Mouse (Mus musculus): Measurements from ENCODE around the gene Sfxn2. TPM values are rescaled to one million over a fixed set of nuclear protein-coding genes. Genes with fewer than 3 reads are reported as not detected.

Gene Sfxn2
- total and polyA plus RNA-seq, 2 experiments from 2014 or later = 4.2 to 5.1 TPM

- Histone ChIP-seq H3K9ac (replicated peaks; ENCODE audit: low read depth, low read length) (no peak overlapping the region), H3K4me1 (ENCODE audit: control insufficient read depth, insufficient read depth) (no peaks in the 10 kb centered on the region), H3K27me3 (ENCODE audit: control insufficient read depth, insufficient read depth, low read length) (no peaks in the 10 kb centered on the region), H3K4me3 (ENCODE audit: low read depth, low read length) (no peak overlapping the region), H3K9me3 (replicated peaks; ENCODE audit: control insufficient read depth, low read length) (no peaks in the 10 kb centered on the region), H3K36me3 (replicated peaks; ENCODE audit: control insufficient read depth, insufficient read depth, low read length) (peaks cover 41% of the 10 kb centered on the region), H3K27ac (ENCODE audit: low read depth) (no peak overlapping the region), H3K4me2 (ENCODE audit: low read depth, low read length) (no peak overlapping the region)
- WGBS = 86% methylated on average over 4 of the region's 4 CpGs
- no peak for ATAC-seq (ENCODE audit: insufficient read depth, low read depth)
- no peak for DNase-seq (ENCODE audit: low spot score)
- no peak for TF ChIP-seq CTCF (IDR thresholded peaks at IDR 0.05; ENCODE audit: low read depth)
- TF ChIP-seq EP300 (IDR thresholded peaks at IDR 0.05; ENCODE audit: low read depth) = no peak
Measured at GRCm38 (mm10) chr19:46550385-46550784, 22.8 kb upstream of the Sfxn2 start.

GRCm38 (mm10) chr19:46552496-46552895 is 20.7 kb upstream of the Sfxn2 start:
- H3K27me3 ChIP-seq (ENCODE audit: control insufficient read depth, insufficient read depth, low read length) = no peaks in the 10 kb centered on the region
- H3K9me3 ChIP-seq (replicated peaks; ENCODE audit: control insufficient read depth, low read length) = no peaks in the 10 kb centered on the region
- no peak overlapping the region for H3K27ac ChIP-seq (ENCODE audit: low read depth)
- no peak overlapping the region for H3K4me2 ChIP-seq (ENCODE audit: low read depth, low read length)
- DNase-seq (ENCODE audit: low spot score) (no peak), ATAC-seq (ENCODE audit: insufficient read depth, low read depth) (no peak)
- no peak overlapping the region for H3K9ac ChIP-seq (replicated peaks; ENCODE audit: low read depth, low read length)
- TF ChIP-seq EP300 (IDR thresholded peaks at IDR 0.05; ENCODE audit: low read depth) (no peak), CTCF (IDR thresholded peaks at IDR 0.05; ENCODE audit: low read depth) (no peak)
- no peaks in the 10 kb centered on the region for H3K4me1 ChIP-seq (ENCODE audit: control insufficient read depth, insufficient read depth)
- H3K36me3 ChIP-seq (replicated peaks; ENCODE audit: control insufficient read depth, insufficient read depth, low read length) = peaks cover 53% of the 10 kb centered on the region
- H3K4me3 ChIP-seq (ENCODE audit: low read depth, low read length) = no peak overlapping the region
- 83% methylated on average over 4 of the region's 4 CpGs for WGBS

DNA sequence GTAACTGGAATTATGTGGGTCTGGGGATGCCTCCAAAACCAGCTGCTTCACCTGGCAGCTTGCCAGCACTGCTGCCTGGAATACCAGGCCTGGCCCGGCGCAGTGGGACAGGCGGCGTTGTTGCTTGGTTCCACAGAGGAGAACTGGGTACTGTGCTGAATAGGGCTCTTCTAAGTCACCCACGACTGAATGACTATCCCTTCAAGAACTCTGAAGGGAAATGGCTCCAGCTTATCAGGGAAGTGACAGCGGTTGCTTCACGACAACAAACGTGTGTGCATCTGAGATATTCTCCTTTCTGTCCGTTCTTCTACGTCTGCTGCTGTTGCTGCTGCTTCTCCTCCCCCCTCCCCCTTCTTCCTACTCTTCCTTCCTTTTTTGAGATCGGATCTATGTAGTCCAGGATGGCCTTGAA is 19.6 kb upstream of the Sfxn2 start:
- peak; percentile 44; the same call in 1 of the 2 replicates for ATAC-seq (ENCODE audit: insufficient read depth, low read depth)
- Histone ChIP-seq H3K4me1 (ENCODE audit: control insufficient read depth, insufficient read depth) (no peaks in the 10 kb centered on the region), H3K36me3 (replicated peaks; ENCODE audit: control insufficient read depth, insufficient read depth, low read length) (peaks cover 48% of the 10 kb centered on the region), H3K9ac (replicated peaks; ENCODE audit: low read depth, low read length) (no peak overlapping the region), H3K27me3 (ENCODE audit: control insufficient read depth, insufficient read depth, low read length) (no peaks in the 10 kb centered on the region), H3K4me3 (ENCODE audit: low read depth, low read length) (no peak overlapping the region), H3K27ac (ENCODE audit: low read depth) (no peak overlapping the region), H3K4me2 (ENCODE audit: low read depth, low read length) (no peak overlapping the region), H3K9me3 (replicated peaks; ENCODE audit: control insufficient read depth, low read length) (no peaks in the 10 kb centered on the region)
- no peak for TF ChIP-seq EP300 (IDR thresholded peaks at IDR 0.05; ENCODE audit: low read depth)
- no peak for TF ChIP-seq CTCF (IDR thresholded peaks at IDR 0.05; ENCODE audit: low read depth)
- WGBS = 25% methylated on average over 11 of the region's 11 CpGs
- peak; percentile 55 for DNase-seq (ENCODE audit: low spot score)

DNA sequence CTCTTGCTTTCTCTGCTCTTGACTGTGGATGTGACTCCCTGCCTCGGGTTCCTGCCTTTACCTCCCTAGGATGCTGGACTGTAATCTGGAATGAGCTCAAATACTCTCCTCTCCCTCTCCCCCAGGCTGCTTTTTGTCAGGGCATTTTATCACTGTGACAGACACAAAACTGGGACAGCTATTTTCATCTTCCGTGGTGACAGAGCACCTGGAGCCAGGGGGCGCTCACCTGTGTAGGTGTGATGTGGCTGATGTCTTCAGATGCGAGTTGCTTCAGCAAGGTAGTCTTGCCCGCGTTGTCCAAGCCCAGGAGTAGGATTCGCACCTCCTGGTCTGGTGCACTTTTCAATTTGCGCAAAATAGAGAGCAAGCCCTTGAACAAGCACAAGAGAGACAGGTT is 15.2 kb upstream of the Sfxn2 start:
- TF ChIP-seq EP300 (IDR thresholded peaks at IDR 0.05; ENCODE audit: low read depth) (no peak), CTCF (IDR thresholded peaks at IDR 0.05; ENCODE audit: low read depth) (no peak)
- H3K9me3 ChIP-seq (replicated peaks; ENCODE audit: control insufficient read depth, low read length) = no peaks in the 10 kb centered on the region
- H3K27me3 ChIP-seq (ENCODE audit: control insufficient read depth, insufficient read depth, low read length) = no peaks in the 10 kb centered on the region
- H3K4me1 ChIP-seq (ENCODE audit: control insufficient read depth, insufficient read depth) = no peaks in the 10 kb centered on the region; the same call in 1 of the 2 replicates
- H3K4me3 ChIP-seq (ENCODE audit: low read depth, low read length) = no peak overlapping the region
- H3K9ac ChIP-seq (replicated peaks; ENCODE audit: low read depth, low read length) = no peak overlapping the region
- no peak for ATAC-seq (ENCODE audit: insufficient read depth, low read depth)
- H3K36me3 ChIP-seq (replicated peaks; ENCODE audit: control insufficient read depth, insufficient read depth, low read length) = peaks cover 20% of the 10 kb centered on the region; the same call in 1 of the 2 replicates
- 75% methylated on average over 8 of the region's 8 CpGs for WGBS
- H3K4me2 ChIP-seq (ENCODE audit: low read depth, low read length) = no peak overlapping the region
- DNase-seq (ENCODE audit: low spot score) = no peak
- H3K27ac ChIP-seq (ENCODE audit: low read depth) = no peak overlapping the region

DNA sequence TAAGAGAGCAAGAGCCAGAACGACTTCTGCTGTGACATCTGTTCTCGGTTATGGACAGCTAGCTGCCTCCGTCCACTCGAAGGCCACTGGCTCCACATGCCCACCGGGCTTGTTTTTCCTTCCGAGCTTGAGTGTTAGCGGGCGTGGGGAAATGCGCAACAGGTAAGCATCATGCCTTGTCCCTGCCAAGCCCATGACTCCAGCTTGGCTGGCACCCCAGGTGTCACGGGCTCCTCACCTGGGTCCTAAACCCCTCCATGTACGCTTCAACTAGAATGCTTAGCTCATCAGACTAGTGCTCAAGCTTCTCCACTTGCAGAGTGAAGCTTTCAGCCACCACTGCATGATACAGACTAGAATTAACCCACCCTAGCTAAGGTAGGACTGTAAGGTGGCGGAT is 14.5 kb upstream of the Sfxn2 start:
- ATAC-seq (ENCODE audit: insufficient read depth, low read depth) (no peak), DNase-seq (ENCODE audit: low spot score) (no peak)
- Histone ChIP-seq H3K4me1 (ENCODE audit: control insufficient read depth, insufficient read depth) (peaks cover 2% of the 10 kb centered on the region; the same call in 1 of the 2 replicates), H3K27me3 (ENCODE audit: control insufficient read depth, insufficient read depth, low read length) (no peaks in the 10 kb centered on the region), H3K4me2 (ENCODE audit: low read depth, low read length) (no peak overlapping the region), H3K36me3 (replicated peaks; ENCODE audit: control insufficient read depth, insufficient read depth, low read length) (peaks cover 20% of the 10 kb centered on the region; the same call in 1 of the 2 replicates), H3K9me3 (replicated peaks; ENCODE audit: control insufficient read depth, low read length) (no peaks in the 10 kb centered on the region), H3K27ac (ENCODE audit: low read depth) (no peak overlapping the region), H3K4me3 (ENCODE audit: low read depth, low read length) (no peak overlapping the region), H3K9ac (replicated peaks; ENCODE audit: low read depth, low read length) (no peak overlapping the region)
- TF ChIP-seq EP300 (IDR thresholded peaks at IDR 0.05; ENCODE audit: low read depth) = no peak
- TF ChIP-seq CTCF (IDR thresholded peaks at IDR 0.05; ENCODE audit: low read depth) = no peak
- WGBS = 79% methylated on average over 12 of the region's 12 CpGs

GRCm38 (mm10) chr19:46562132-46562531 is 11.0 kb upstream of the Sfxn2 start:
- Histone ChIP-seq H3K4me1 (ENCODE audit: control insufficient read depth, insufficient read depth) (peaks cover 4% of the 10 kb centered on the region; the same call in 1 of the 2 replicates), H3K27ac (ENCODE audit: low read depth) (peak overlapping the region; percentile 66), H3K4me3 (ENCODE audit: low read depth, low read length) (no peak overlapping the region), H3K9ac (replicated peaks; ENCODE audit: low read depth, low read length) (no peak overlapping the region), H3K9me3 (replicated peaks; ENCODE audit: control insufficient read depth, low read length) (no peaks in the 10 kb centered on the region), H3K36me3 (replicated peaks; ENCODE audit: control insufficient read depth, insufficient read depth, low read length) (peaks cover under 1% of the 10 kb centered on the region; the same call in 1 of the 2 replicates), H3K4me2 (ENCODE audit: low read depth, low read length) (no peak overlapping the region), H3K27me3 (ENCODE audit: control insufficient read depth, insufficient read depth, low read length) (no peaks in the 10 kb centered on the region)
- WGBS = 24% methylated on average over 1 of the region's 1 CpGs
- TF ChIP-seq EP300 (IDR thresholded peaks at IDR 0.05; ENCODE audit: low read depth) (no peak), CTCF (IDR thresholded peaks at IDR 0.05; ENCODE audit: low read depth) (peak; percentile 87)
- DNase-seq (ENCODE audit: low spot score) = peak; percentile 83
- ATAC-seq (ENCODE audit: insufficient read depth, low read depth) = peak; percentile 65; the same call in 1 of the 2 replicates

Measured in heart, postnatal 0 days (tissue).